Mouse (Mus musculus): ENCODE measurements around the gene Sfxn3. TPM values are rescaled to one million over a fixed set of nuclear protein-coding genes. Genes with fewer than 3 reads are reported as not detected.

Gene Sfxn3
- total and polyA plus RNA-seq, 3 experiments = 6.7 to 26.1 (median 7.4) TPM

GRCm38 (mm10) chr19:45013581-45014225, 33.6 kb upstream of the Sfxn3 start:
- no peak for TF ChIP-seq GATA1 (IDR thresholded peaks at IDR 0.05; ENCODE audit: borderline replicate concordance, low read length)
- TF ChIP-seq TAL1 (conservative IDR thresholded peaks at IDR 0.05; ENCODE audit: low read depth, low read length) = no peak
- TF ChIP-seq GATA2 (IDR thresholded peaks at IDR 0.05; ENCODE audit: borderline replicate concordance, low read depth, low read length) = no peak
- TF ChIP-seq CTCF (IDR thresholded peaks at IDR 0.05; ENCODE audit: low read depth, low read length) = no peak
- TF ChIP-seq POLR2AphosphoS5 (IDR thresholded peaks at IDR 0.05; ENCODE audit: insufficient replicate concordance, low read depth, low read length) = no peak
- Histone ChIP-seq H3K4me3 (ENCODE audit: low read depth, low read length) (peak overlapping the region; percentile 76; the same call in 1 of the 2 replicates), H3K27me3 (ENCODE audit: insufficient read depth, low read length) (no peaks in the 10 kb centered on the region), H3K9me3 (replicated peaks) (no peaks in the 10 kb centered on the region), H3K4me1 (ENCODE audit: insufficient read depth, low read depth, low read length) (peaks cover 61% of the 10 kb centered on the region), H3K36me3 (replicated peaks) (peaks cover 44% of the 10 kb centered on the region)
- DNase-seq (ENCODE audit: low spot score) = no peak
- no peak for ATAC-seq (ENCODE audit: extremely low read depth, insufficient number of reproducible peaks, low FRiP score, poor library complexity, severe bottlenecking)

GRCm38 (mm10) chr19:45014335-45014971, 32.9 kb upstream of the Sfxn3 start, which contains the start of gene Lzts2:
TSS of gene Lzts2 (plus strand) at chr19:45014414.
- Histone ChIP-seq H3K27me3 (ENCODE audit: insufficient read depth, low read length) (no peaks in the 10 kb centered on the region), H3K9me3 (replicated peaks) (no peaks in the 10 kb centered on the region), H3K4me1 (ENCODE audit: insufficient read depth, low read depth, low read length) (peaks cover 63% of the 10 kb centered on the region), H3K36me3 (replicated peaks) (peaks cover 38% of the 10 kb centered on the region), H3K4me3 (ENCODE audit: low read depth, low read length) (peak within 1 kb of the TSS; percentile 76)
- ATAC-seq (ENCODE audit: extremely low read depth, insufficient number of reproducible peaks, low FRiP score, poor library complexity, severe bottlenecking) (no peak), DNase-seq (ENCODE audit: low spot score) (peak; percentile 43)
- no peak for TF ChIP-seq GATA1 (IDR thresholded peaks at IDR 0.05; ENCODE audit: borderline replicate concordance, low read length)
- TF ChIP-seq GATA2 (IDR thresholded peaks at IDR 0.05; ENCODE audit: borderline replicate concordance, low read depth, low read length) = no peak
- no peak for TF ChIP-seq POLR2AphosphoS5 (IDR thresholded peaks at IDR 0.05; ENCODE audit: insufficient replicate concordance, low read depth, low read length)
- TF ChIP-seq TAL1 (conservative IDR thresholded peaks at IDR 0.05; ENCODE audit: low read depth, low read length) = no peak
- no peak for TF ChIP-seq CTCF (IDR thresholded peaks at IDR 0.05; ENCODE audit: low read depth, low read length)

- peak overlapping the region; percentile 76 for H3K4me3 ChIP-seq (ENCODE audit: low read depth, low read length)
- no peaks in the 10 kb centered on the region for H3K9me3 ChIP-seq (replicated peaks)
- no peak for ATAC-seq (ENCODE audit: extremely low read depth, insufficient number of reproducible peaks, low FRiP score, poor library complexity, severe bottlenecking)
- no peak for TF ChIP-seq GATA1 (IDR thresholded peaks at IDR 0.05; ENCODE audit: borderline replicate concordance, low read length)
- no peak for TF ChIP-seq CTCF (IDR thresholded peaks at IDR 0.05; ENCODE audit: low read depth, low read length)
- no peak for TF ChIP-seq TAL1 (conservative IDR thresholded peaks at IDR 0.05; ENCODE audit: low read depth, low read length)
- no peak for TF ChIP-seq POLR2AphosphoS5 (IDR thresholded peaks at IDR 0.05; ENCODE audit: insufficient replicate concordance, low read depth, low read length)
- TF ChIP-seq GATA2 (IDR thresholded peaks at IDR 0.05; ENCODE audit: borderline replicate concordance, low read depth, low read length) = no peak
- H3K4me1 ChIP-seq (ENCODE audit: insufficient read depth, low read depth, low read length) = peaks cover 64% of the 10 kb centered on the region
- H3K36me3 ChIP-seq (replicated peaks) = peaks cover 35% of the 10 kb centered on the region
- no peak for DNase-seq (ENCODE audit: low spot score)
- H3K27me3 ChIP-seq (ENCODE audit: insufficient read depth, low read length) = no peaks in the 10 kb centered on the region
Measured at GRCm38 (mm10) chr19:45014981-45015402, 32.3 kb upstream of the Sfxn3 start.

GRCm38 (mm10) chr19:45015518-45016281, 31.6 kb upstream of the Sfxn3 start:
- Histone ChIP-seq H3K27me3 (ENCODE audit: insufficient read depth, low read length) (no peaks in the 10 kb centered on the region), H3K36me3 (replicated peaks) (peaks cover 35% of the 10 kb centered on the region), H3K9me3 (replicated peaks) (no peaks in the 10 kb centered on the region), H3K4me1 (ENCODE audit: insufficient read depth, low read depth, low read length) (peaks cover 68% of the 10 kb centered on the region), H3K4me3 (ENCODE audit: low read depth, low read length) (peak overlapping the region; percentile 76)
- ATAC-seq (ENCODE audit: extremely low read depth, insufficient number of reproducible peaks, low FRiP score, poor library complexity, severe bottlenecking) = 0 out of 2 replicates have a peak, but pooled peaks have one; percentile 5
- peak; percentile 61 for DNase-seq (ENCODE audit: low spot score)
- TF ChIP-seq GATA2 (IDR thresholded peaks at IDR 0.05; ENCODE audit: borderline replicate concordance, low read depth, low read length) (no peak), GATA1 (IDR thresholded peaks at IDR 0.05; ENCODE audit: borderline replicate concordance, low read length) (no peak), TAL1 (conservative IDR thresholded peaks at IDR 0.05; ENCODE audit: low read depth, low read length) (no peak), CTCF (IDR thresholded peaks at IDR 0.05; ENCODE audit: low read depth, low read length) (no peak), POLR2AphosphoS5 (IDR thresholded peaks at IDR 0.05; ENCODE audit: insufficient replicate concordance, low read depth, low read length) (no peak)

GRCm38 (mm10) chr19:45016341-45017215, 30.7 kb upstream of the Sfxn3 start:
- Histone ChIP-seq H3K36me3 (replicated peaks) (peaks cover 35% of the 10 kb centered on the region), H3K9me3 (replicated peaks) (no peaks in the 10 kb centered on the region), H3K4me3 (ENCODE audit: low read depth, low read length) (peak overlapping the region; percentile 76), H3K4me1 (ENCODE audit: insufficient read depth, low read depth, low read length) (peaks cover 76% of the 10 kb centered on the region), H3K27me3 (ENCODE audit: insufficient read depth, low read length) (no peaks in the 10 kb centered on the region)
- no peak for ATAC-seq (ENCODE audit: extremely low read depth, insufficient number of reproducible peaks, low FRiP score, poor library complexity, severe bottlenecking)
- TF ChIP-seq GATA1 (IDR thresholded peaks at IDR 0.05; ENCODE audit: borderline replicate concordance, low read length) = no peak
- peak; percentile 72 for DNase-seq (ENCODE audit: low spot score)

Data from G1E (cell line).